Mouse (Mus musculus) heart, adult 8-10 months (tissue): ENCODE measurements around the gene Slc35g1. TPM values are rescaled to one million over a fixed set of nuclear protein-coding genes. Genes with fewer than 3 reads are reported as not detected.

Experiments used
- total RNA-seq, 4 experiments: library from RNA; stranded (reverse); gene quantifications; 2 replicates each; pipeline ENCODE4 v1.2.4; 2022

Gene Slc35g1
- total RNA-seq, 4 experiments from 2014 or later, result 2.1 to 3.0 (median 2.4) TPM

Other genes with a start within 250 kb of the Slc35g1 start
- 10 to 100 TPM; 10.4 to 16.2 (median 13.0) TPM for gene Fra10ac1, start 171.8 kb upstream of the Slc35g1 start, total RNA-seq
- gene Lgi1, start 131.4 kb upstream of the Slc35g1 start, total RNA-seq, result 10 to 100 TPM in 1 of 4 experiments, 1 to 10 TPM in 3; 2.0 to 11.5 (median 5.8) TPM
- gene Plce1, start 85.1 kb downstream of the Slc35g1 start, total RNA-seq, result 10 to 100 TPM; 15.0 to 19.5 (median 17.7) TPM